Mouse (Mus musculus): ENCODE measurements around the gene Eng. TPM values are rescaled to one million over a fixed set of nuclear protein-coding genes. Genes with fewer than 3 reads are reported as not detected.

Gene Eng
- total RNA-seq, 1 experiment from 2014 or later = 24.0 TPM

DNA sequence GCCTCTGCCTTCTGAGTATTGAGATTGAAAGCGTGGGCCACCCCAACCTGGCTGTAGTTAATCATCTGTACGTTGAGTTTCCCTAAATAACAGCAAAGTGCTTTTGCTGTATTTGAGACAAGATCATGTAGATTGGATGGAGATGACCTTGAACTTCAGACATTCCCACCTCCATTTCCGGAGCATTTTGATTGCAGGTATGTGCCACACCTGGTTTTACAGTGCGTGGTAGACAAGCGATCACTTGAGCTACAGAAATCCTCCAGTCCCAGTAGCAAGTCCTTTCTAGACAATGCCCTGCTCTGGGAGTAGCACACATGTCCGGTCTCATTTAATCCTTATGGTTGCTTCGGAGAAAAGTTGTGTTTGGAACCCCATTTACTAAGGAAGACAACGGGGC lies 56.7 kb downstream of the Eng start:
- no peak for ATAC-seq (replicated peaks; ENCODE audit: low read depth, poor library complexity, severe bottlenecking)

- no peak for ATAC-seq (replicated peaks; ENCODE audit: low read depth, poor library complexity, severe bottlenecking)
These were observed 57.6 kb downstream of the Eng start, which contains the start of gene Fpgs for GRCm38 (mm10) chr2:32704021-32704421. Fpgs (minus strand) TSS chr2:32704145.

DNA sequence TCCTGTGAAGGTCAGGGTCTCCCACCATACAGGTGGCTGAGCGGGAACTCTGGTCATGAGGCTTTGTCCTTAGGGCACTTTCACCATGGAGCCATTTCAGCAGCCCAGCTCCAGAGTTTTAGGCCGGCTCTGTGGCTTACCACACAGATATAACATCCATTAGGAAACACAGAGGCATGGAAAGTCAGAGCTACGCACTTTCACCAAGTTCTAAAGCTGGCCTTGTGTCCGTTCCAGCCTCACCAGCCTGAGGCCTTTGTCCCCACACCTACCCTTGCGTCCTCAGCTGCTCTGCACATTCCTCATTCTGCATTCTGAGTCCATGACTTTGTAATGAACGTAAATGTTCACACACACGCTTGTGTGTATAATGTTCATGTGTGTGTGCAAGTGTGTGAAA lies 58.6 kb downstream of the Eng start:
- no peak for ATAC-seq (replicated peaks; ENCODE audit: low read depth, poor library complexity, severe bottlenecking)

DNA sequence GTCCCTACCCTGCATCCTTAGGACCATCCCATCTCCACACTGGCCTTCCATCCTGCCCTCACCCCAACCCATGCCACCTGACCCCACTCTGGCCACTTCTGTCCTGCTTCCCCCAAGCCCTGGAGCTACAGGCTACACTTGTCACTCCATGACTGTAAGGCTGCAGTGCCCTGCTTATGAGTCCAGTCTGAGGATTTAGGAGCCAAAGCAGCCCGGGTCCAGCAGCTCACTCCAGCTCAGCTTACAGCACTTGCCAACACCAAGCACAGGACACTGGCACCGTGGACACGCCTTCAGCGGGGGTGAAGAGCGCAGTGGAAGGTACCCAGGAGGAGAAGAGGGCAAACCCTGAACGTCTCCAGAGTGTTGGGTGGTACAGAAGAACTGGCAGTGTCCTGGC lies 60.6 kb downstream of the Eng start:
- no peak for ATAC-seq (replicated peaks; ENCODE audit: low read depth, poor library complexity, severe bottlenecking)

DNA sequence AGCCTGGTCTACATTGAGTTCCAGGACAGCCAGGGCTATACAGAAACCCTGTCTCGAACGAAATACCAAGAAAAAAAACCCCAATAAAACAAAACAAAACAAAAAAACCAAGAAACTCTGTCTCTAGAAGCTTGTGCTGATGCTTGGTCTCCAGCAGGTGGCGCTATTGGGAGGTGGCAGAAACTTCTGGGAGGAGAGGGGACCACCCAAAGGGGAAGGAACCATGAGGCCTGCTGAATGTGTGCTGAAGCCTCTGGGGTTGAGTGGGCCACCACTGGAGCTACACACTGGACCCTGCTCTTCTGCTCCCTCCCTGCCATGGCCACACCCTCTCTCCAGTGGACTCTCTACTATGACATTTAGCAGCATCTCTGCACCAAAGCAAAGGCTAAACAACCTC lies 62.2 kb downstream of the Eng start:
- peak; percentile 27 for ATAC-seq (replicated peaks; ENCODE audit: low read depth, poor library complexity, severe bottlenecking)

DNA sequence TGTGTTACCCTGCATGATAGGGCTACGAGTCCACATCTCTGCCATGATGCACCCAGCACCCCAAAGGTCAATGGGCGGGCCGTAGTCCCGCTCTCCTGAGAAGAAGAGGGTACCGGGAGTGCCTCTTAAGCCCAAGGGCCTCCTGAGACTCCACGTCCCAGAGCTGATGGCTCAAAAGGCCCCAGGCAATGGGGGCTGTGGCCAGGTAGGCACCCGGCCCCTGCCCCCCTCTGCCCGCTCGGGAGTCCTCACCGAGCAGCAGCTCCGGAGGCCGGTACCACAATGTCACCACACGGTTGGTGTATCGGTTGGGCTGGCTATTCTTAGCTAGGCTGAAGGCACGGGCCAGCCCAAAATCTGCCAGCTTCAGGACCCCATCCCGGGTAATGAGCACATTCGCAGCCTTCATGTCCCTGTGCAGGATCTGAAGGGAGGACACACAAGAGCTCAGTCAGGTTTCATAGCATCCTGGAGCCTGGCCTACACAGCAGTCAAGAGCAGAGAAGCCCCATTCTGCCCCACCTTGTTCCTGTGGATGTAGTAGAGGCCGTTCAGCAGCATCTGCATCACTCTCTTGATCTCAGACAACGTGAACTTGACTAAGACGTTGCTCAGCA lies 63.2 kb downstream of the Eng start:
- ATAC-seq (replicated peaks; ENCODE audit: low read depth, poor library complexity, severe bottlenecking) = no peak

DNA sequence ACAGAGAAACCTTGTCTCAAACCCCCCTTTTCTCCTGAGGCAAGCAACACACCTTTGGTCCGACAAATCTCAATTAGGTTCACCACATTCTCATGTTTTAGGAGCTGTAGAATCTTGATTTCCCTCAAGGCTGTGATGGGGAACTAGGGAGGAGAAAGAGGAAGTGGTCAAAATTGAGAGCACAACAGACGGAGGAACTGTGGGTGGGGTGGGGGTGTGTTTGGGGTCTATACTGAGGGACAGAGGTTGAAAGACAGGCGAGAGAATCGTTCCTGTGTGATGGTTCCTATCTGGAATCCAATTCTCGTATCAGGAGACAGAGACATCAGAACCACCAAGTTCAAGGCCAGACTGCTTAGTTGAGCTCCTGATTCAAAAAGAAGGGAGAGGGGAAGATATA lies 64.0 kb downstream of the Eng start:
- ATAC-seq (replicated peaks; ENCODE audit: low read depth, poor library complexity, severe bottlenecking) = 0 out of 2 replicates have a peak, but pooled peaks have one; percentile 11

- no peak for ATAC-seq (replicated peaks; ENCODE audit: low read depth, poor library complexity, severe bottlenecking)
These were observed 65.1 kb downstream of the Eng start for GRCm38 (mm10) chr2:32711301-32712056.

DNA sequence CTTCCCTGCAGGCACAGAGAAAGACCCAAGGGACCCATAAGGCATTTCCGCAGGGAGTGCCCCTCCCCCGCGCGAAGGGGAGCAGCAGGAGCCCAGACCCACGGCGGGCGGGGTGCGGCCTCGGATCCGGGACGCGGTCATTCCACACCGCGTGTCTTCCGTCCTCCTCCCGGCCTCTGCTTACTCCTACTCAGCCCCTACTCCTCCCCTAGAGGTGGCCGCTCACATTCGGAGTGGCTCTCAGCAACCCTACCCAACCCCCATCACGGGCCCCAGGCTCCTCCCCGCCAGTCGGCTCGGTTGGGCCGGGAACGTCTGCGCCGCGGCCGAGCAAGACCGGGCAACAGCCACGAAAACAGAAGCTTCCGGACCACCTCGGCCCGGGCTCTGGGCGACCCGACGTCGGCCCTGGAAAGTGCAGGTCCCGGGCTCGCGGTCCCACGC lies 65.7 kb downstream of the Eng start:
- ATAC-seq (replicated peaks; ENCODE audit: low read depth, poor library complexity, severe bottlenecking) = 0 out of 2 replicates have a peak, but pooled peaks have one; percentile 6

DNA sequence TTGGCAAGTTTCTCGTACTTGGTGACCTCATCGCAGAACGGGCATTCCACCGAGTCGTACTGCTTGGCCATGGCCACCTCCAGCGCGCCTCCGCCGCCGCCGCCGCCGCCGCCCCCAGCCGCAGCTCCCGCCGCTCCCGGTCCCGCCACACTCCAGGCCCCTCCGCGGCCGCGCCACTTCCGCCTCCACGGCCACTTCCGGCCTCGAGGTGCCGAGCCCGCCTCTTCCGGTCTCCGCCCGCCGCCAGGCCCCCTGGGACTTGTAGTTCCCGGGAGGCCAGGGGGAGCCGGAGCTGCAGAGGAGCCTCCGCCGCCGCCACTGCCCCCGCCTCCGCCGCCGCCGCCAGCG lies 66.2 kb downstream of the Eng start:
- peak; percentile 34; the same call in 1 of the 2 replicates for ATAC-seq (replicated peaks; ENCODE audit: low read depth, poor library complexity, severe bottlenecking)

DNA sequence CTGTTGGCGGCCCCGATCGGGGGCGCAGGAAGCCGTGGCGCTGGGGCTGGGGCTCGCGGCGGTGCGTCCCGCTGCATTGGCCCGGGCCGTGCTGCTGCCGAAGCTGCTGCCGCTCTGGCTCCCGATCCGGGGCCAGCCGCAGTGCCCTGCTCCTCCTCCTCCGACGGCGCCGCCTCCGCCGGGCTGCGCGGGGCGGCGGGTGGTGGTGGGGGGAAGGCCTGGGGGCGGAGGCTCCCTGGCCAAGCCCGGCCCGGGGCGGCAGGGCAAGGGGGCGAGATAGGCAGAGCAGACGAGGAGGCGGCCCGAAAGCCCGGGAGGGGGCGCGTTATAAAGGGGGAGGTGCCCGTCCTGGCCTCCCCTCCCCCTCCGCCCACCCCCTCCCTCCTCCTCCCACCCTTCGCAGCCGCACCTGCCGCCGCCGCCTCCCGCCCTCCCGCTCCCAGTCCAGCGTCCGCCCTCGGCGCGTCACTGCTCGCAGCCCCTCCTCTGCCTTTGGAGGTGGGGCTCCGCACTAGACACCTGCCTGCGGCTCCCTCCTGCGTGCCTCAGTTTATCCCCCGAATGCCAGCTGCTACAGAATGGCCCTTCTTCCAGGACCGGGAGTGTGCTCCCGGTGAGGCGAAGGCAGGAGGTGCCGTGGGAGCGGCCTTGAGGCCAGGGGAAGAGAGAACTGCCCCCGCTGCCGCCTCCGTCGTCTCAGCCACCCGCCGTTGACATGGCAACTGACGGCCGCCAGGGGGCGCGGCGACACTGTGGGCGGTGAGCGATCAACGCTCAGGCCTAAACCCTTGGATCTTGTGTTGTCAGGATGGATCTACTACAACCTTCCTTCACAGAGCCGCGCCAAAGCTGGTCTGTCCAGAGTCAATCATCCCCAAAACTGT lies 66.8 kb downstream of the Eng start, which contains the start of gene Cdk9:
Cdk9 (minus strand) TSS at position 143 of the 884 bp plus-strand sequence.
- peak; percentile 53 for ATAC-seq (replicated peaks; ENCODE audit: low read depth, poor library complexity, severe bottlenecking)

- ATAC-seq (replicated peaks; ENCODE audit: low read depth, poor library complexity, severe bottlenecking) = no peak
These were observed 68.0 kb downstream of the Eng start for GRCm38 (mm10) chr2:32714117-32714986.

DNA sequence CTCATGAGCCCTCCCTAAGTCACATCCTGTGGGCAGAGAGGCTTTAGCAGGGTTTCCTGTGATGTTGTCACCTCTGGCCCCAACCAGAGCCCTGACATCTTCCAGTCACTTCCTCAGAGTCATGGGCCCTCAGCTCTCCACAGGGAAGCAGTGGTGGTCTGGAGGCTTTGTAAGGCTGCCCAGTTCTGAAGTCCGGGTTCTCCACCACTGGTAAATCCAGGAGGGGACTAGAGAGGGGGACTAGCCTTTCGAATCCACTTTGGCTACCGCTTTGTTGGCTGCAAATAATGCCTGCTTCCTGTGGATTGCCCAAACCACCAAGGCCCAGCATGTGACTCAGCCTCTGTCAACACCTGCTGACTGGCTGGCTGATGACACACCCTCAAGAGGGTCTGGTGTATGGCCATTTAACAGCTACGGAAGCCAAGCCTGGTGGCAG lies 68.6 kb downstream of the Eng start:
- peak; percentile 63 for ATAC-seq (replicated peaks; ENCODE audit: low read depth, poor library complexity, severe bottlenecking)

DNA sequence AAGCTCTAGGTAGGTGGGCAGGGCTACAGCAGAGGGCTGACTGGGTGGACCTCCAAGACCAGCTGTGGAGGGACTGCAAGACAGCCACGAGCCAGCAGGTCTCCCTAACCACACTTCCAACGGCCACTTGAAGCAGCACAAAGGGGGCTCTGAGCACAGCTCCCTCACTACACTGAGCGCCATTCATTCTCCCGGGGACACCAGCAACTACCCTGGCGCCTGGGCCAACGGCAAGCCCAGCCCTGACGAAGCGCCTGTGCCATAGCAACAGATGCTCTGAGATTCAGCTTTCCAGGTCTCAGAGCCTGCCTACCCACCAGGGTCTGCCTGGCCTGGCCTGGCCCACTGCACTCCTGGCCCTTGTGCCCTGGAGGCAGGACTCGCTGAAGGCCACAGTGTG lies 72.4 kb downstream of the Eng start:
- ATAC-seq (replicated peaks; ENCODE audit: low read depth, poor library complexity, severe bottlenecking) = no peak

GRCm38 (mm10) chr2:32720053-32720452 lies 73.7 kb downstream of the Eng start:
- ATAC-seq (replicated peaks; ENCODE audit: low read depth, poor library complexity, severe bottlenecking) = no peak

- peak; percentile 77 for ATAC-seq (replicated peaks; ENCODE audit: low read depth, poor library complexity, severe bottlenecking)
These were observed 74.4 kb downstream of the Eng start, which contains the start of gene Sh2d3c for GRCm38 (mm10) chr2:32720681-32721229. Sh2d3c (plus strand) TSS chr2:32721055.

- peak; percentile 37 for ATAC-seq (replicated peaks; ENCODE audit: low read depth, poor library complexity, severe bottlenecking)
These were observed 75.7 kb downstream of the Eng start for GRCm38 (mm10) chr2:32722046-32722445.

DNA sequence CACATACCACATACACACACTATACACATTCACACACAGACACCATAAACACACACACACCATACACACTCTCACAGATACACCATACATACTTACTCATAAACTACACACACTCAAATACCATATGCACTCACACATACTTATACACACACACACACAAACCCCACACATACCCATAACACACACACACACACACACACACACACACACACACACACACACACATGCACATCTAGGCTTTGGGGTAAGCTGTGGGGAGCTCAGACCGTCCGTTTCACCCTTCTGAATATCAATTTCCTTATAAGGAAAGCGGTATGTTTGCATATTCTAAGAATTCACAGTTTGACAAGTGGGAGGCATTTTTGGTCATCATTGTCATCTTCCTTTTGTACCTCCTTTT lies 76.2 kb downstream of the Eng start:
- no peak for ATAC-seq (replicated peaks; ENCODE audit: low read depth, poor library complexity, severe bottlenecking)

GRCm38 (mm10) chr2:32724149-32724548 lies 77.8 kb downstream of the Eng start:
- ATAC-seq (replicated peaks; ENCODE audit: low read depth, poor library complexity, severe bottlenecking) = no peak

Data from common myeloid progenitor, adult 5-6 weeks (primary cell).